Mouse (Mus musculus) embryonic fibroblast, embryonic 13.5 days (primary cell): Measurements from ENCODE around the gene Syp.

Source experiments
- CTCF ChIP-seq: IDR thresholded peaks from 2 replicates; pipeline ENCODE4 v1.5.1; 2011; ENCODE audit warnings: mild to moderate bottlenecking, control low read depth, low read length, moderate library complexity, borderline replicate concordance; ENCODE audit not compliant: insufficient read depth
- POLR2A ChIP-seq: IDR thresholded peaks from 2 replicates; pipeline ENCODE4 v1.6.1; 2011; ENCODE audit warnings: low read depth, mild to moderate bottlenecking, control low read depth, low read length, moderate library complexity

- TF ChIP-seq CTCF (no peak), POLR2A (no peak)
Observed at GRCm38 (mm10) chrX:7670390-7670881, 32.2 kb downstream of the Syp start.
